Mouse (Mus musculus) gonadal fat pad, adult 2 months (tissue): ENCODE results near the gene Dexi. TPM values are rescaled to one million over a fixed set of nuclear protein-coding genes. Genes with fewer than 3 reads are reported as not detected.

ENCODE experiments used
- DNase-seq: peaks from one replicate; pipeline ENCODE4 v3.0.0-alpha.2; 2012; ENCODE audit warnings: low read depth
- polyA plus RNA-seq: library from polyadenylated mRNA; depleted of rRNA; stranded (reverse); fragments of >200 nt; gene quantifications from 2 replicates; pipeline ENCODE4 v1.2.3, GENCODE M21; 2012; rRNA removed

Gene Dexi
- polyA plus RNA-seq, 1 experiment = 32.0 TPM

GRCm38 (mm10) chr16:10454583-10454974, 88.3 kb downstream of the Dexi start:
- no peak for DNase-seq

GRCm38 (mm10) chr16:10453872-10454582, 88.8 kb downstream of the Dexi start:
- DNase-seq = no peak

Other genes starting within 250 kb of the Dexi start
- 36.4 and 39.8 TPM in 2 replicates for gene Emp2, start 229.1 kb downstream of the Dexi start, polyA plus RNA-seq
- gene Tekt5, start 147.6 kb downstream of the Dexi start, polyA plus RNA-seq = 3.0 and 3.5 TPM in 2 replicates
- gene Nubp1, start 131.1 kb downstream of the Dexi start, polyA plus RNA-seq = 22.6 and 29.6 TPM in 2 replicates
- gene Tvp23a, start 95.7 kb downstream of the Dexi start, polyA plus RNA-seq = 1.3 and 1.4 TPM in 2 replicates
- 3.3 and 3.5 TPM in 2 replicates for gene Ciita, start 63.0 kb downstream of the Dexi start, polyA plus RNA-seq
- gene Clec16a, start 2.3 kb upstream of the Dexi start, polyA plus RNA-seq = 18.4 and 19.9 TPM in 2 replicates
- 2.0 and 3.5 TPM in 2 replicates for gene Socs1, start 242.5 kb upstream of the Dexi start, polyA plus RNA-seq
- gene Tnp2, start 245.6 kb upstream of the Dexi start, polyA plus RNA-seq = 89.5 and 151 TPM in 2 replicates
- 1.5 and 3.4 TPM in 2 replicates for gene Prm3, start 247.9 kb upstream of the Dexi start, polyA plus RNA-seq